Mouse (Mus musculus): ENCODE data around the gene Slain1. TPM values are rescaled to one million over a fixed set of nuclear protein-coding genes. Genes with fewer than 3 reads are reported as not detected.
"Not testable (repeated sequence)": the region's sequence is repeated elsewhere in the genome, so short reads cannot be mapped to it uniquely, and the experiment has no call there.

Gene Slain1
- polyA plus RNA-seq, 1 experiment from 2014 or later = 23.5 TPM

GRCm38 (mm10) chr14:103750638-103751037 lies 100.6 kb downstream of the Slain1 start:
- H3K4me3 ChIP-seq (ENCODE audit: low read depth, low read length); H3K4me2 ChIP-seq (ENCODE audit: low read length); H3K9me3 ChIP-seq (replicated peaks; ENCODE audit: control insufficient read depth, low read length); DNase-seq (ENCODE audit: low spot score); H3K4me1 ChIP-seq (ENCODE audit: control insufficient read depth, insufficient read depth, low read length); H3K9ac ChIP-seq (ENCODE audit: low read length); H3K27me3 ChIP-seq (replicated peaks; ENCODE audit: control insufficient read depth, insufficient read depth, low read length); H3K27ac ChIP-seq (ENCODE audit: low read depth, low read length); H3K36me3 ChIP-seq (ENCODE audit: control insufficient read depth, insufficient read depth, low read length); ATAC-seq: not testable (repeated sequence)
- 97% methylated on average over 4 of the region's 4 CpGs for WGBS

- no peak for ATAC-seq
- Histone ChIP-seq H3K27me3 (replicated peaks; ENCODE audit: control insufficient read depth, insufficient read depth, low read length) (no peaks in the 10 kb centered on the region), H3K9ac (ENCODE audit: low read length) (no peak overlapping the region), H3K36me3 (ENCODE audit: control insufficient read depth, insufficient read depth, low read length) (no peaks in the 10 kb centered on the region), H3K4me1 (ENCODE audit: control insufficient read depth, insufficient read depth, low read length) (no peaks in the 10 kb centered on the region), H3K27ac (ENCODE audit: low read depth, low read length) (no peak overlapping the region), H3K4me2 (ENCODE audit: low read length) (no peak overlapping the region), H3K4me3 (ENCODE audit: low read depth, low read length) (no peak overlapping the region), H3K9me3 (replicated peaks; ENCODE audit: control insufficient read depth, low read length) (no peaks in the 10 kb centered on the region)
- DNase-seq (ENCODE audit: low spot score) = no peak
Observed at GRCm38 (mm10) chr14:103751384-103751783, 101.4 kb downstream of the Slain1 start.

GRCm38 (mm10) chr14:103752773-103753172 lies 102.7 kb downstream of the Slain1 start:
- Histone ChIP-seq H3K4me1 (ENCODE audit: control insufficient read depth, insufficient read depth, low read length) (no peaks in the 10 kb centered on the region), H3K27ac (ENCODE audit: low read depth, low read length) (no peak overlapping the region), H3K4me3 (ENCODE audit: low read depth, low read length) (no peak overlapping the region), H3K9ac (ENCODE audit: low read length) (no peak overlapping the region), H3K9me3 (replicated peaks; ENCODE audit: control insufficient read depth, low read length) (no peaks in the 10 kb centered on the region), H3K36me3 (ENCODE audit: control insufficient read depth, insufficient read depth, low read length) (no peaks in the 10 kb centered on the region), H3K27me3 (replicated peaks; ENCODE audit: control insufficient read depth, insufficient read depth, low read length) (no peaks in the 10 kb centered on the region), H3K4me2 (ENCODE audit: low read length) (no peak overlapping the region)
- WGBS = 92% methylated on average over 7 of the region's 7 CpGs
- no peak for DNase-seq (ENCODE audit: low spot score)
- ATAC-seq = no peak

GRCm38 (mm10) chr14:103754041-103754440 lies 104.0 kb downstream of the Slain1 start:
- H3K9ac ChIP-seq (ENCODE audit: low read length) = no peak overlapping the region
- 58% methylated on average over 7 of the region's 7 CpGs for WGBS
- no peaks in the 10 kb centered on the region for H3K27me3 ChIP-seq (replicated peaks; ENCODE audit: control insufficient read depth, insufficient read depth, low read length)
- no peak for DNase-seq (ENCODE audit: low spot score)
- no peak overlapping the region for H3K4me2 ChIP-seq (ENCODE audit: low read length)
- no peaks in the 10 kb centered on the region for H3K4me1 ChIP-seq (ENCODE audit: control insufficient read depth, insufficient read depth, low read length)
- ATAC-seq = no peak
- no peaks in the 10 kb centered on the region for H3K9me3 ChIP-seq (replicated peaks; ENCODE audit: control insufficient read depth, low read length)
- H3K36me3 ChIP-seq (ENCODE audit: control insufficient read depth, insufficient read depth, low read length) = no peaks in the 10 kb centered on the region
- no peak overlapping the region for H3K4me3 ChIP-seq (ENCODE audit: low read depth, low read length)
- H3K27ac ChIP-seq (ENCODE audit: low read depth, low read length) = no peak overlapping the region

- no peak overlapping the region for H3K9ac ChIP-seq (ENCODE audit: low read length)
- ATAC-seq = no peak
- H3K4me1 ChIP-seq (ENCODE audit: control insufficient read depth, insufficient read depth, low read length) = no peaks in the 10 kb centered on the region
- WGBS = 85% methylated on average over 9 of the region's 9 CpGs
- no peaks in the 10 kb centered on the region for H3K27me3 ChIP-seq (replicated peaks; ENCODE audit: control insufficient read depth, insufficient read depth, low read length)
- H3K9me3 ChIP-seq (replicated peaks; ENCODE audit: control insufficient read depth, low read length) = no peaks in the 10 kb centered on the region
- no peak overlapping the region for H3K27ac ChIP-seq (ENCODE audit: low read depth, low read length)
- no peaks in the 10 kb centered on the region for H3K36me3 ChIP-seq (ENCODE audit: control insufficient read depth, insufficient read depth, low read length)
- H3K4me3 ChIP-seq (ENCODE audit: low read depth, low read length) = no peak overlapping the region
- no peak for DNase-seq (ENCODE audit: low spot score)
- H3K4me2 ChIP-seq (ENCODE audit: low read length) = no peak overlapping the region
Observed at GRCm38 (mm10) chr14:103754465-103754864, 104.4 kb downstream of the Slain1 start.

Small RNA genes within 50 kb of the gene (microRNA-seq; reads per million reads assigned to microRNA genes)
- not detected for gene Gm22877

Other genes starting within 250 kb of the Slain1 start
- gene Scel, start 136.9 kb upstream of the Slain1 start, polyA plus RNA-seq (2014; fragmentation: Nextera tagmentation; extraction: Ambion mirVana) = 0.18 and 0.23 TPM in 2 replicates
- 74.0 and 77.3 TPM in 2 replicates for gene Ednrb, start 194.2 kb downstream of the Slain1 start, polyA plus RNA-seq (2014; fragmentation: Nextera tagmentation; extraction: Ambion mirVana)

Measured in forebrain, embryonic 14.5 days (tissue).